Mouse (Mus musculus): ENCODE data around the gene Rps2.

- TF ChIP-seq CTCF (IDR thresholded peaks at IDR 0.05; ENCODE audit: extremely low read depth, insufficient read length, insufficient replicate concordance, low read depth, low read length) (no peak), POLR2A (IDR thresholded peaks at IDR 0.05; ENCODE audit: low read depth, low read length) (no peak)
Observed at GRCm38 (mm10) chr17:24687146-24687595, 30.7 kb upstream of the Rps2 start.

Measured in small intestine, adult 2 months (tissue).